Mouse (Mus musculus): ENCODE results near the gene Ushbp1.
A peak's percentile ranks its signal among the peaks of the same experiment; 100 is the strongest.

Ushbp1 gene

DNA sequence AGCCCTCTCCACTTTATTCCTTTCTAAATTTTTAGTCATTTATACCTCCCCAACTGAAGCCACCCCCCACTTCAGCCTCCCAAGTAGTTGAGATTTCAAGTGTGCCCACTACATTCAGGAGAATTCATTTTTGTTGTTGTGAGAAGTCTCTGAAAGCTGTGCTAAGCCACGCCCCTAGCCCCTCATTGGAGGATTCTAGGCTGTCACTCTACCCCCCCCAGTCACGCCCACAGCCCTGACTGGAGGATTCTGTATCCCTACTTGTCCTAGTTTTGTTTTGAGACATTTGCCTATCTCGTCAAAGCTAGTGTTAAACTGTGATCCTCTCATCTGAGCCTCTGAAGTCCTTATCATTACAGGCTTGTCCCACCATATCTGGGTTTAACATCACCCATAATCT lies 2.7 kb downstream of the Ushbp1 start:
- no peak for DNase-seq (ENCODE audit: low spot score)

DNA sequence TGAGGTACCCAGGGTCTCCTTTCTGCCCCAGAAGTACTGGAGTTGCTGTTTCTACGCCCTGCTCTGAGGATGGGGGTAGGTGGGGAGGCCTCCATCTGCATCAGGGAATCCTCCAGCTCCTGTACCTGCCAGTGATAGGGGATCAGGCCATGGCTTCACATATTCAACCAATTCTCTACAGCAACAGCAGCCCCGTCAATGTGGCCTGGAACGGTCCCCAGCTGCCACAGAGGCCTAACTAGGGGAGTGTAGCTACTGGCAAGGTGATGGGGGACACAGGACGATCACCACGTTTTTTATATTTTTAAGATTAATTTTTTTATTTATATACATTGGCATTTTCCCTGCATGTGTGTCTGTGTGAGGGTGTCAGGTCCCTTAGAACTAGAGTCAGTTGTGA lies 3.2 kb downstream of the Ushbp1 start:
- no peak for DNase-seq (ENCODE audit: low spot score)

DNA sequence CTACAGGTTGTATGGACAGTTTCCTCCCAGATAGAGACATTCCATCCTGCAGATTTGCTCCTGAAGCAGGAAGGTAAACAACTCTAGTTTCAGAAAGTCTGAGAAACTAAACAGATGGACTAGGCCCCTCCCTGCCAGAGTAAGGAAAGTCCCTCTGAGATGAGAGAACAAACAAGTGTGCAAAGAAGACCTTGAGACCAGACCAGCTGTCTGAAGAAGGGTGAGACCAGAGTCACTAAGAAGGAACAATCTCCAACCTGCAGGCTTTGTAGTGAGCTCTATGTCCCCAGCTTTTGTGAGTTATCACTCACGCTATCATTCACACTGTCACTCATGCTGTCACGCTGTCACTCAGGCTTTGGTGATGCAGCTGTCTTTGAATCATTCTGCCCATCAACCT lies 3.9 kb downstream of the Ushbp1 start:
- DNase-seq (ENCODE audit: low spot score) = no peak

DNA sequence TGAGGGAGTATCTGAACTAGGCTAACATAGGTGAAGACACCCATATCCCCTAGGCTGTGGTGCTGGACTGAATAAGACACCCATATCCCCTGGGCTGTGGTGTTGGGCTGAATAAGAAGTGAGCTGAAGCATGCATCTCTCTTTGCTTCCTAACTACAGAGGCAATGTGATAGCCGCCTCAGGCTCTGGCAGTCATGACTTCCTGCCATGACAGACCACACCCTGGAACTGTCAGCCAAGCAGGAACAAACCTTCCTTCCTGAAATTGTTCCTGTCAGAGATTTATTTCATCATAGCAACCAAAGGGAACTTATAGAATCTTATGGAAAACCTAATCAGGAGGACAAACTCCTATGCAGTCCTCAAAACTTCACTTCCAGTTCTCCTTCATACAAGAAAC lies 7.3 kb downstream of the Ushbp1 start:
- no peak for DNase-seq (ENCODE audit: low spot score)

DNA sequence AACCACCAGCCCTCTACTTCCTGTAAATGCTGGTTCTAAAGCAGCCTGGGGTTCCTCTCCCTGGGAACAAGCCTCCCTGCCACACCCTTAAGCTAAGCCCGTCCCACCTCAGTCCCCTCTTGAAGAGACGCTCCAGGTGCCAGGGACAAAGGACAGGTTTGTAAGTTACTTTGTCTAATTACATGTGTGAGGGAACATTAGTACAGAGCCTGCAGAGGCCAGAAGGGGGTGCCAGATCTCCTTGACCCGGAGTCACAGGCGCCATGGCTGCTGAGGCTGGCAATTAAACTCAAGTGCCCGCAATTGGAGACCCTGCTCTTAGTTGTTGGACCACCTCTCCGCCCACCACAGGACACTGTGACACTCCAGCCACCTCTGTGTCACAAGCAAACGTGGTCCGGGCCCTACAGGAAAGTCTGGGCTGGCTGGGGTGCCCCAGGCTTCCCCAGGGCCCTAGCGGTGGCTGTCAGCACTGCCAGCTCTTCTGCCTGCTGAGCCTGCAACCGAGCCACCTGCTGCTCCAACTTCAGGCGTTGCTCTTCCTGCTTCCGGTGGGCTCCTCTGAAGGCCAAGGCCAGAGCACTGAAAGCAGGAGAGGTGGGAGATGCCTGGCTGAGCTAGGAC lies 10.3 kb downstream of the Ushbp1 start:
- no peak for DNase-seq (ENCODE audit: low spot score)

DNA sequence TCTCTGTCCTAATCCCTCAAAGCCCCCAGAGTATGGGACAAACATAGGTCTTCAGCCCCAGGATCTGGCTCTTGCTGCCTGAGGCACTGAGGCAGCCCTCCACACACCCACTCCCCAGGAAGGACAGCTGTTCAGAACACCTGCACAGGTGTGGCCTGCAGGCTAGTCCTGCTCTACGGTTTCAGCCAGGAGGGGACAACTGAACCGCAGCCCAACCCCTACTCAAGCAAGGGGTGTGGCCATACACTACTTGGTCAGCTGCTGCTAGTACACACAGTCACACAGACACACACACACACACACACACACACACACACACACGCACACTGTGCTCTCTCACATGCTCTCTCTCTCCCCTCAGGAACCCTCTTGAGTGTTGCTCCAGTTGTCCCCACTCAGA lies 11.7 kb downstream of the Ushbp1 start:
- DNase-seq (ENCODE audit: low spot score) = no peak

DNA sequence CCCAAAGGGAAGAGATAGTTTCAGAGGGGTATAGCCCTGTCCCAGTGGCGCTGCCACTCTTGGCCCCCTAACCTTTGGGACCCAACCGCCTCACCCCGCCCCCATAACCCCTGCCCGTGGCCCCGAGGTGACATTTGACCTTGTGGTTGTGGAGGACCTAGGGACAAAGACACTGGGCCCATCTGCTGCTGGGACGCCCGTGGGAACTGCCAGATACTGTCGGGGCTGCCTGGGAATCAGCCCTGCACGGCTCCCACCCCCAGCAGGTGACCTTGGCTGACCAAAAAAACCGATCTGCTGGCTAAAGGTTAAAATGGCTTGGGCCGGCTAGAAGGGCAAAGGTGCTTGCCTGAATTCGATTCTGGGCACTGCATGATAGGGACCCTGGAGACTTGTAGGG lies 12.2 kb downstream of the Ushbp1 start:
- peak; percentile 9 for DNase-seq (ENCODE audit: low spot score)

DNA sequence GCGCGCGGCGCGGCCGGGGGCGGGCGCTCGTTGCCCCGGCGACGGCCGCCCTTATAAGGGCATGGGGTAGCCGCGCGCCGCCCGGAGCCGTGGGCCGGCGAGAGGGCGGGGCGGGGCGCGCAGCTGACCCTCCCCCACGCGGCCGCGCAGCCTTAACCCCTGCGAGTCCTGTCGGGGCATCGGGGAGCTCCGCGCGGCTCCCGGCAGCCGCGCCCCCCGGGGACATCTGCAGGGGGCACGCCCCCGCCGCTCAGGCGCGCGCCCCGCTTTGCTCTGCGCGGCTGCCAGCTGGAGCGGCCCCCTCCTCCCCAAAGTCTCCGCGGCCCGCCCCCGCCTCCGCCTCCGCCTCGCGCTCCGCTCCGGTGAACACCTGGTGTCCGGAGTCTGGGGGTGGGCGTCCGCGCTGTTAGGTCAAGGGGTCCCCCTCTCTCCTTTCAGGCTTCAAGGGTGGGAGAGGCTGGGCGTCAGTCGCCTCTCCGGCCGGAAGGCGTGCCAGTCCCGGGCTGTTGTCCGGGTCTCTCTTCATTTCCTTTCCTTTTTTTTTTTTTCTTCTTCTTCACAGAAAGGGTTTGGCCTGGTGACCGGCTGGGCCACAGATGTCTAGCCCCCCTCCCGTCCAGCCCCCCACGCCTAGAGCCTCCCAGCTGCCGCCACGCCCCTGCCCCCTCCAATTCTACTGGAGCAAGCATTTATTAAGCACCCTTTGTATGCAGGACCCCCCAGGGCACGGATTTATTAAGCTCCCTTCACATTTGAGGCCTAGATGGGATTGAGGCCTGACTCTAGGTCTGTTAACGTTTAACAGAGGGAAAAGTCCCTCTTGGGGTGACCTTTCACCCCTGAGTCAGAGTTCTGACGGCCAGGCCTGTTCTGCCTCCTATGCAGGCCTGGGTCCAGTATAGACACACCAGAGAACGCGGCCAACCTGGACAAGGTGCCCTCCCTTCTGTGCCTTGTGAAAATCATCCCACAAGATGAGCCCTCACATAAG lies 13.3 kb downstream of the Ushbp1 start:
- peak; percentile 84 for DNase-seq (ENCODE audit: low spot score)

DNA sequence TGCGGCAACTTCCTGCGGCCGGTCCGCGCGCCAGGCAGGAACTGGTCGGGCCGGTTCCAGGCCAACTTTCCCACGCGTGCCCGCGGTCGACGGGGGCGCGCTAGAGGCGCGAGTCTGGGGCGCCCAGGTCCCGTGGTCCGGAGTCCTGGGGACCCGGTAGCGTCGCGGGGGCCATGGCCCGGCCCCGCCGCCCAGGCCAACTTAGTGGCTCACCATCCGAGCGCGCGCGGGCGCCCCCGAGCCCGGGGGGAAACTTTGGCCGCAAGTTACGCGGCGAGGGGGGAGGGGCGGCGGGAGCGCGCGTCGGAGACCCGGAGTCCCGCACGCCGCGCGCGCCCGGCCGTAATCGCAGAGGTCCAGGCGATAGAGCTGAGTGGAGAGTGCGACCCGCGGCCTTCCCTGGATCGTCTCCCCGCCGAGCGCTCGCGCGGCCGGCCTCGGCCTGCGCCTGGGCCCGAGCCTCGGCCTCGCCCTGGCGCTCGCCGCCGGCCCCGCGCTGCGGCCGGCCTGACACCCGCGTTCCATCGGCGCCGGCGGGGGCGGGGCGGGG lies 14.1 kb downstream of the Ushbp1 start, which contains the start of gene Nr2f6:
Gene Nr2f6 (minus strand): TSS at position 540 of the 550 bp plus-strand sequence.
- DNase-seq (ENCODE audit: low spot score) = peak; percentile 65

DNA sequence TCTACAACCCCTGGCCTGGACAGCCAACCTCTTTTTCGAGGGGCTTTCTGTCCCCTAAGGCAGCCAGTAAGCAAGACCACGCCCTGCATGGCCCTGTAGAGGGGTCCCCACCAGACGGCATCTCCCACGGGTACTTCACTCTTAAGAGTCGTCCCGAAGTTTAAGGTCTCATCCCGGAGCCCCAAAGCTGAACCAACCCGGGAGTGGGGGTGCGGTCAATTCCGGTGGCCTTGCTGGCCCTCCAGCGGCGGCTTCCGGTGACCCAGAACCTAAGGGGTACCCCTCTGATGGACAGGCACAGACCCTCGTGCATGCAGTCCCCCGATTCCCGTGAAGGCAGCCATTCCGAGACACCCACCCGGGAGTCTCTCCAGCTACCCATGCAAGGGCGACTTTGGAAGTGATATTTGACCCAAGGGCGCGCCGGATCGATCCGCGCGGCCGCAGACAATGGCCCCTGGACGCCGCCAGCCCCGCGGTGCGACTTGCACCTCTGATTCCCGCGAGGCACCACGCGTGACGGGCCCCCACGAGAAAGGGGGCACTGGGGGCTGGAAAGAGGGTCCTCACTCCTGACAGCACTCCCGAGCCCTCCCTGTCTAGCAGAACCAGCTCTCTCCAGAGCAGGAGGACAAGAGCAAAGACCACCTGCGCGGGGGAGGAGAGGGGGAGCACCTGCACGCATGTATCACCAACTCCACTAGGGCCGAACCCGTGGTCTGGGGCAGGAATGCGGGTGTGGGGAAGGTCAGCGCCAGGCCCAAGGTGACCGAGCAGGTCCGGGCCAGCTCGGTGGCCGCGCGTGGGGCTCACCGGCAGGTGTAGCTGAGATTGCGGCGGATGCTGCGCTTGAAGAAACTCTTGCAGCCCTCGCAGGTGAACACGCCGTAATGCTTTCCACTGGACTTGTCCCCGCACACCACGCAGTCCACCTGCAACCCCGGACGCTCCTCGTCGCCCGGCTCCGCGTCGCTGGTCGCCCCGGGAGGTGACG lies 15.1 kb downstream of the Ushbp1 start:
- DNase-seq (ENCODE audit: low spot score) = no peak

DNA sequence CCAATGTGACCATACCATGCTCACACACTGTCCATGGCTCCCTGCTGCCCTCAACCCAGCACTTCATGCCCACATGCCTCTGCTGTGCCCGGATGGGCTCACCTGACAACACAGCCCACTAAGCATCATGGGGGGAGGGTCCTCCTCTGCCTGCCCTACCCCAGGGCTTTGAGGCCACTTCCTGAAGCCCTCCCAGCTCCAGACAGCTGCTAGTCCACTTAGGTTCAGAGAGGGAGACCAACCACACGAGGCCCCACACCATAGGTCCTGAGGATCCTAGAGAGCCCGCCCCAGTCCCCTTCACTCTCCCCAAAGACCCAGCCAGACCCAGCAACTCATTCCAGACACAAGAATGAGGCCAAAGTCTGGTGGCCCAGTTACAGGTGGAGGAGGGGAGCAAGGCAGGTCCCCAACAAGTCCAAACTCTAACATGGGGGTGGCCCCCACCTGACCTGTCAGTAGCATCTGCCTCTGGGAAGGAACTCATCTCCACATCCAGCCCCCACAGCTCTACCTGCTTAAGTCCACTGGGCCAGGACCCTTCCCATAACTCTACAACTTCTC lies 16.0 kb downstream of the Ushbp1 start:
- DNase-seq (ENCODE audit: low spot score) = no peak

DNA sequence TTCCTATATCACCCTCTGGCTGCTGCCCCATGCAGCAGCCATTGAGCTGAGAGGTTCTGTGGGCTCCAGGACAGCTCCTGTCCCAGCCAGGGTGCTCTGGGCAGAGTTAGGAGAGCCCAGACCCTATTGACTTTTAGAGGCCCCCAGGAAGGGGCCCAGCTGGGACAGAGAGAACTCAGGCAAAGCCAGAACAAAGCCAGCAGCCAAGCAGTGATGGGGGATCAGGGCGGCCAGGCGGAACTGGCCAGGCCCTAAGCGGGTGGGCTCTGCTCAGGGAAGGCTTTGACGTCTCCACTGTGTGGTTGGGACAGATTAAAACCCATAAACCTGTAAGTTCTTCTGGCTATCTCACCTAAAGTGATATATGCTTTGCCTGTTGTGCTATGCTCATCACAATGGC lies 16.6 kb downstream of the Ushbp1 start:
- DNase-seq (ENCODE audit: low spot score) = no peak

DNA sequence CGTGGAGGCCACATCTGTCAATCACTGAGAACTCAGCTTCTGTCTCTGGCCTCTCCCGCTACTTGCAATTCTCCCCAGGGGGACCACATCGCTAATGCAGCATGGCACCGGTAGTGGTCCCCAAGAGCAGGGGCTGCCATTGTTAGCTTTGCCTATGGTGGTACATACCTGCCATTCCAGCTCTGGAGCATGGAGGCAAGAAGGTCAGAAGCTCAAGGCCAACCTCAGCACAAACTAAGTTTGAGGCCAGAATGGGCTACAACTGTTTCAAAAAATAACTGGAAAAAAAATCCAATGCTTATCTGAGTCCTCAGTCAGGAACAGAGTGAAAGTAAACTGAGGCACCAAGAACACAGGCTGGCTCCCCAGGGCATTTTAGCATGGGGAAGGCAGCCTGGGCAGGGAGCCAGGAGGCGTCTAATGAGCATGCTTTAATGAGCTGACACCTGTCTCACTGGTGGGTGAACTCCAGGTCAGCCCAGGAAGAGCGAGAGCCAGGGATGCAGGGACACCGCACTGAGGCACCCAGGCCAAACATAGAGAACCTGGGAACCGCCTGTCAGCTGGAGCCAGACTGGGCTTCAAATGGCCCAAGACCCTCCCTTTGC lies 19.1 kb downstream of the Ushbp1 start:
- no peak for DNase-seq (ENCODE audit: low spot score)

DNA sequence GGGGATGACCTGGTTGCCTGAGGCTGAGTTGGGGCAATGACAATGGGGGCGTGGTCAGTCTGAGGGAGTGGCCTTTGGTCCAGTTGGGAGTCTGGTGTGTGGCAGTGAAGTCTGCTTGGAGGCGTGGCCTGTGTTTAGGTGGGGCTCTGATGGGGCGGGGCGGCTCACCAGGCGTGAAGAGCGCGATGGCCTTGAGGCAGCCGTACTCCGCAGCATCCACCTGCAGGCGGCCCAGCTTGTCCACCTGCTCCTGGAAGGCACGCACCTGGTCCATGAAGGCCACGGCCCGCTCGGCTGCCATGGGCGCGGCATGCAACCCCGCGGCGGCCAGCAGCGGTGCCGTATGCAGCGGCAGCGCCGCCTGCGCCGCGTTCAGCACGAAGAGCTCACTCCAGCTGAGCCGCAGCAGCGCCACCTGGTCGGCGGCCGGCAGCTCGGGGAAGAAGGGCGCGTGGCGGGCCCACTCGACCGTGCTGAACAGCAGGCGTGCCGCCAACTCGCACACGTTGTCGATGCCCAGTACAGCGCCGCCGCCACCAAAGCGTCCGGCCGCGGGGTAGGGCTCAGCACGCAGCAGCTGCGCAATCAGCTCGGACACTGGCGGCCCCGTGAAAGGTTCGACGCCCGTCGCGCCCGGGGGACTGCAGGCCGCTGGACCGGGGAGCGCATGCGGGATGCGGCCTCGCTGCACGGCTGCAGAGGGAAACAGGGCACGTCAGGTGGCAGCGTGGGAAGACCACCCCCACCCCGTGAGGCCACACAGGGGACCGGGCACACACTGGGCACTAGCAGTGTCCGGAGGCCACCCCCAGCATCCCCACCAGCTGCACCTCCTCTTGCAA lies 19.8 kb downstream of the Ushbp1 start:
- no peak for DNase-seq (ENCODE audit: low spot score)

DNA sequence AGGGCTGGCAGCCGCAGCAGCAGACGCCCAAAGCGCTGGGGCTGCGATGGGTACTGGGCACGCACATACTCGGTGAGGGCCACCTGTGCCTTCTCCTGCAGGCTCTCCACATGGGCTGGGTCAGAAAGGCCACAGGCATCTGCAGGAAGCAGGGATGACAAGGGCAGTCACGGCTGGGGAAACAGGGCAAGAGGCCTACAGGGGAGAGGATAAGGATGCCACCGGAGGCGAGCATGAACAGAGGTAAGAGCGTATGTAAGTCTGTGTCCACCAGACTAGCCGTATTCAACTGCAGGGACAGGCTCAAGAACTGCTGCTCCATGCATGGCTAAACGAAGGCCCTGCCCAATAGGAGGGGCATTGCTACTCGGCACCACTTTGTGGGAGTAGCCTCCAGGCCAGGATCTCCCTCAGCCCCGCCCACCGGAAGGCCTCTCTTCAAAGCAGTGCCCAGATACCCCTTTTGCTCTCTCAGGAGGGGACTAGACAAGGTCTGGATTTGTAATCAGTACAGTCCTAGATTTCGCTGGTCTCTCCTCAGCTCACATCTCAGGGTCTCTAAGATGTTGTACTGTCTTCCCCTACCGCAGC lies 20.9 kb downstream of the Ushbp1 start:
- DNase-seq (ENCODE audit: low spot score) = no peak

DNA sequence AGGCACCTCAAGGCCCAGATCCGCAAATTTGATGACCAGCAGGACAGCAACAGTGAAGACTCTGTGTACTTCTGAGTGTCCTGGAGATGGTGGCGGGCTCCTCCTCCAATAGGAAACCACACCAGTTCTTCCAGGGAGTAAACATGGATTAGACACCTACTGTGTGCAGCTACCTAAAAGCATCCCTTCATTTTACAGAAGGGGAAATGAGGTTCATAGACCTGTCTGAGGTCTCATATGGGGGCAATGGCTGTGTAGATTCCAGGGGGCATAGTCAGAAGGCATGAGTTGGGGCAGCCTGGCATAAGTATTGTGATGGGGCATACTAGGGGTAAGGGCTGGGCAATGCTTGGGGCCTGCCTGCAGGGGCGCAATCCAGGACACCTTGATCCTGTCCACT lies 22.6 kb downstream of the Ushbp1 start:
- DNase-seq (ENCODE audit: low spot score) = no peak

DNA sequence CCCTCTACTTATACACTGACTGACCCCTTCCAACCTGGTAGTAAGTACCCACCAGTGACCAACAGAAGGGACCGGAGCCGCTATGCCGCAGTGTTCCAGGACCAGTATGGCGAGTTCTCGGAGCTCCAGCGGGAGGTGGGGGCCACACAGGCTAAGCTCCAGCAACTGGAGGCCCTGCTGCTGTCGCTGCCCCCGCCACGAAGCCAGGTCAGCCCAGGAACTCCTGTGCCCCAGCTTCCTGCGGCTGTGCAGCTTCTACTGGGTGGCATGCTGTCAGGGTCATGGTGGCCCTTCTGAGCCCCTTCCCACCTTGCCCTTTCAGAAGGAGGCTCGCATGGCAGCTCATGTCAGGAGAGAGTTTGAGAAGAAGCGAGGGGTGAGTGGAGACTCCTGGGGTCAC lies 23.2 kb downstream of the Ushbp1 start:
- no peak for DNase-seq (ENCODE audit: low spot score)

DNA sequence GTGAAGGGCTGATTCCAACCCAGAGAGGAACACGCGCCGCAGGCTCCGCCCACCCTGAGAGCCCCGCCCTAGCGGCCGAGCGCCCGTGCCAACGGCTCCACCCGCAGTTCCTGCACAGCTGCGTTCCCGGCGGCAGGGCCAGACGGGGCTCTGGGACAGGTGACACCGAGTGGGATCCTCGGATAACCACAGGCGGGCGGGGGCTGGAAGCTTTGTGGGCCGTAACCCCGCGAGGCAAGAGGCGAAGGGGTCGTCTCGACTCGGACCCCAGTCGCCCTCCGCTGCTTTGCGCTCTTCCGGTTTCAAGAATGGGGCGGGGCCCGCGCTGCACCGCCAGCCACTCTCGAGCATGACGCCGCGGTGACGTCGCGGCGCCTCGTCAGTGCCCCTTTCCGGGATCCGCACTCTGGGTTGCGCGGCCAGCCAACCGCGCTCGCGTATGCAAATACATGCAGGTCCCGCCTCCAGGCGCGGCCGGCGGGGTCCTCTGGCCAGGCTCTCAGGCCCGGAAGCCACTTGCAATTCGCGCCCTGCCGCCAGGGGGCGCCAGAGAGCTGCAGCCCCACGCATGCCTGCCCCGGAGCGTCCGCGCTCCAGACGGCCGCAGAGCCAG lies 24.3 kb downstream of the Ushbp1 start, which contains the start of gene Ocel1:
Gene Ocel1 (plus strand): TSS at position 63 of the 613 bp plus-strand sequence.
- peak; percentile 99 for DNase-seq (ENCODE audit: low spot score)

DNA sequence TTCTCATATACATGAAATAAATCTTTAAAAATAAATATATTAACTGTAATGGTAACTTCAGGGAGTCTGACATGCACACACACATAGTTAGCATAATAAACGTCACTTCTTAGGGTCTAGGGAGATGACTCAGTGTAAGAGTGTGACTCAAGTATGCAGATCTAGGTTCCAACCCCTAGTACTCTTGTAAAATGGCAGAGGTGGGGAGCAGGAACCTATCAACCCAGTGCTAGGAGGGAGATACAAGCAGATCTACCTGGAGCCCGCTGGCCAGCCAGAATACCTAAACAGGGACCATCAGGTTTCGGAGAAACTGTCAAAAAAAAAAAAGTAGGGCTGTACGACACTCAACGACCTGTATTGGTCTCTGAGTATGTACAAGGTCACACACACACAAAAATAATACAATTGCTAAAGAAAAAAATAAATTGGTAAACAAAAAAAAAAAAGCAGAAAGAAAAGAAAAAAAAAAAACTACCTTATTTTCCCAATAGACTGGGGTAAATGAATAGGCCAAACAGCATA lies 24.8 kb downstream of the Ushbp1 start:
- no peak for DNase-seq (ENCODE audit: low spot score)

Measured in layer of hippocampus, adult 11-12 months (tissue).